Mouse (Mus musculus): ENCODE results near the gene Arr3.
A peak's percentile ranks its signal among the peaks of the same experiment; 100 is the strongest.

Arr3 gene

GRCm38 (mm10) chrX:100605314-100605713, at the start of gene Arr3:
Gene Arr3, plus strand, starts transcription at chrX:100605497.
- no peak for DNase-seq

GRCm38 (mm10) chrX:100556026-100556425, 49.3 kb upstream of the Arr3 start:
- DNase-seq = no peak

GRCm38 (mm10) chrX:100565696-100566095, 39.6 kb upstream of the Arr3 start:
- no peak for DNase-seq

- no peak for DNase-seq
Measured at GRCm38 (mm10) chrX:100571951-100572350, 33.3 kb upstream of the Arr3 start, which contains the start of gene Awat1. Gene Awat1, plus strand, starts transcription at chrX:100572251.

GRCm38 (mm10) chrX:100594791-100595190, 10.5 kb upstream of the Arr3 start, which contains the start of gene P2ry4:
Gene P2ry4, minus strand, starts transcription at chrX:100594869.
- no peak for DNase-seq

- no peak for DNase-seq
Measured at GRCm38 (mm10) chrX:100597439-100597838, 7.9 kb upstream of the Arr3 start.

GRCm38 (mm10) chrX:100599755-100600154, 5.5 kb upstream of the Arr3 start:
- DNase-seq = no peak

GRCm38 (mm10) chrX:100618488-100618887, 13.2 kb downstream of the Arr3 start:
- no peak for DNase-seq

- DNase-seq = no peak
Measured at GRCm38 (mm10) chrX:100621366-100621765, 16.1 kb downstream of the Arr3 start.

GRCm38 (mm10) chrX:100624242-100624641, 18.9 kb downstream of the Arr3 start:
- DNase-seq = no peak

GRCm38 (mm10) chrX:100625146-100625545, 19.8 kb downstream of the Arr3 start:
- DNase-seq = no peak

GRCm38 (mm10) chrX:100625546-100625801, 20.2 kb downstream of the Arr3 start, which contains the start of gene Kif4:
Gene Kif4, plus strand, starts transcription at chrX:100625737.
- DNase-seq = no peak

GRCm38 (mm10) chrX:100625802-100626793, 20.8 kb downstream of the Arr3 start, which contains the start of gene Pdzd11:
Gene Pdzd11, minus strand, starts transcription at chrX:100626568.
- peak; percentile 89 for DNase-seq

GRCm38 (mm10) chrX:100629076-100629475, 23.8 kb downstream of the Arr3 start:
- DNase-seq = no peak

- no peak for DNase-seq
Measured at GRCm38 (mm10) chrX:100638477-100638876, 33.2 kb downstream of the Arr3 start.

GRCm38 (mm10) chrX:100652848-100653247, 47.6 kb downstream of the Arr3 start:
- DNase-seq = no peak

- DNase-seq = no peak
Measured at GRCm38 (mm10) chrX:100664825-100665224, 59.5 kb downstream of the Arr3 start.
